Mouse (Mus musculus): ENCODE data around the gene Gca. TPM values are rescaled to one million over a fixed set of nuclear protein-coding genes. Genes with fewer than 3 reads are reported as not detected.

The Gca gene
- polyA plus RNA-seq, 1 experiment from 2014 or later, result 3.3 TPM

Other genes with a start within 250 kb of the Gca start
- gene Gcg, start 180.6 kb upstream of the Gca start, polyA plus RNA-seq (2015; fragmentation: Nextera tagmentation; extraction: Ambion mirVana), result 0.42 and 0.53 TPM in 2 replicates
- gene Fap, start 90.2 kb upstream of the Gca start, polyA plus RNA-seq (2015; fragmentation: Nextera tagmentation; extraction: Ambion mirVana), result 1.7 TPM in 2 replicates
- gene Ifih1, start 18.0 kb upstream of the Gca start, polyA plus RNA-seq (2015; fragmentation: Nextera tagmentation; extraction: Ambion mirVana), result 1.2 and 1.5 TPM in 2 replicates